Mouse (Mus musculus) stomach, embryonic 16.5 days (tissue): Measurements from ENCODE around the gene Spin2g. TPM values are rescaled to one million over a fixed set of nuclear protein-coding genes. Genes with fewer than 3 reads are reported as not detected.
"Not testable (repeated sequence)": the region's sequence is repeated elsewhere in the genome, so short reads cannot be mapped to it uniquely, and the experiment has no call there.

ENCODE experiments used
- ATAC-seq: fragments of 200-750 bp; cut with Nextera tagmentation; 2 replicates; pipeline ENCODE4 v1.8.0; 2017; ENCODE audit warnings: moderate number of reproducible peaks, moderate TSS enrichment; ENCODE audit not compliant: insufficient read depth, low FRiP score
- H3K27ac ChIP-seq: fragments of 300-500 bp; sonication (generic); 2 replicates; pipeline ENCODE4 v1.5.1; 2014; ENCODE audit warnings: low read length
- H3K27me3 ChIP-seq: fragments of 300-500 bp; sonication (generic); 2 replicates; pipeline ENCODE4 v1.6.1; 2014; ENCODE audit warnings: low read length, control low read depth, mixed read lengths; ENCODE audit not compliant: control insufficient read depth, insufficient read depth
- H3K36me3 ChIP-seq: fragments of 300-500 bp; sonication (generic); 2 replicates; pipeline ENCODE4 v1.6.1; 2014; ENCODE audit warnings: low read length; ENCODE audit not compliant: control insufficient read depth, insufficient read depth
- H3K4me1 ChIP-seq: fragments of 300-500 bp; sonication (generic); 2 replicates; pipeline ENCODE4 v1.6.1; 2014; ENCODE audit warnings: low read length, control low read depth, mixed read lengths; ENCODE audit not compliant: control insufficient read depth, insufficient read depth
- H3K4me2 ChIP-seq: fragments of 300-500 bp; sonication (generic); 2 replicates; pipeline ENCODE4 v1.6.1; 2014; ENCODE audit warnings: low read depth, low read length, mixed read lengths
- H3K4me3 ChIP-seq: fragments of 300-500 bp; sonication (generic); replicated peaks from 2 replicates; pipeline ENCODE4 v1.5.1; 2014; ENCODE audit warnings: mild to moderate bottlenecking, low read length
- H3K9ac ChIP-seq: fragments of 300-500 bp; sonication (generic); 2 replicates; pipeline ENCODE4 v1.6.1; 2014; ENCODE audit warnings: low read length
- H3K9me3 ChIP-seq: fragments of 300-500 bp; sonication (generic); replicated peaks from 2 replicates; pipeline ENCODE4 v1.6.1; 2016; ENCODE audit warnings: low read length, control low read depth; ENCODE audit not compliant: control insufficient read depth
- WGBS: fragments of 180-500 bp; shearing (Covaris S2); extraction: QIAGEN DNeasy Blood & Tissue Kit; methylation state at CpG from one replicate; pipeline ENCODE4 v1.1.7; 2014; 5-methylcytosine and 5-hydroxymethylcytosine counted together
- polyA plus RNA-seq: library from polyadenylated mRNA; unstranded; fragments of >200 nt; fragmentation: Nextera tagmentation; extraction: Ambion mirVana; gene quantifications from 2 replicates; pipeline ENCODE4 v1.2.1, GENCODE M21; 2015

Gene Spin2g
- polyA plus RNA-seq, result not detected in 2 replicates

DNA sequence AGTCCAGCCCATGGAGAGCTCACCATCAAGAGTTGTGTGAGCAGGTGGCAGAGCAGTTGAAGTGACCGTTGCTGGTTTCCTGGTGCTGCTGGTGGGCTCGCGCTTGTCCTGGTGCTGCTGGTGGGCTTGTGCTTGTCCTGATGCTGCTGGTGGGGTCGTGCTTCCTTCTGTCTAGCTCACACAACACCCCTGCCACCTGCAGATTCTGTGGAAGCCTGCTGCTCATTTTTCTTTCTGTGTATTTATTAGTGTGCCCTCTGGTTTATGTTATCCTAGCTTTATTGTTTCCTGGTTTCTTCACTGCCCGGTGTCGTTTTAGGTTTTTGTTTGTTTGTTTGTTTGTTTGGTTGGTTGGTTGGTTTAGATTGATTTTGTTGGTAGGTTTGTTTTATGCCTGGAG, at the start of gene Spin2g:
Gene Spin2g (minus strand): TSS at position 101 of the 400 bp plus-strand sequence.
- not testable (repeated sequence) for ATAC-seq, H3K4me1 ChIP-seq, H3K9me3 ChIP-seq, H3K36me3 ChIP-seq, H3K9ac ChIP-seq, H3K27ac ChIP-seq, H3K4me2 ChIP-seq, H3K4me3 ChIP-seq, H3K27me3 ChIP-seq
- WGBS, result 89% methylated on average over 6 of the region's 6 CpGs

Other genes with a start within 250 kb of the Spin2g start
- not detected in 2 replicates for gene Btbd35f9, start 77.2 kb downstream of the Spin2g start, polyA plus RNA-seq
- not detected in 2 replicates for gene Btbd35f8, start 211.8 kb upstream of the Spin2g start, polyA plus RNA-seq